Mouse (Mus musculus) limb, embryonic 14.5 days (tissue): ENCODE data around the gene Sephs2. TPM values are rescaled to one million over a fixed set of nuclear protein-coding genes. Genes with fewer than 3 reads are reported as not detected.

ENCODE experiments used
- ATAC-seq: fragments of 200-750 bp; cut with Nextera tagmentation; 2 replicates; pipeline ENCODE4 v1.8.0; 2017; ENCODE audit warnings: low read depth, moderate number of reproducible peaks, moderate TSS enrichment; ENCODE audit not compliant: low FRiP score
- DNase-seq: peaks from one replicate; pipeline ENCODE4 v3.0.0-alpha.2; 2015; ENCODE audit warnings: low spot score
- H3K27ac ChIP-seq: fragments of 300-500 bp; sonication (generic); replicated peaks from 2 replicates; pipeline ENCODE4 v1.5.1; 2014; ENCODE audit warnings: low read depth, mild to moderate bottlenecking, low read length, moderate library complexity, mixed read lengths
- H3K27me3 ChIP-seq: fragments of 300-500 bp; sonication (generic); 2 replicates; pipeline ENCODE4 v1.6.1; 2014; ENCODE audit warnings: low read length, mixed read lengths; ENCODE audit not compliant: control insufficient read depth, insufficient read depth
- H3K36me3 ChIP-seq: fragments of 300-500 bp; sonication (generic); 2 replicates; pipeline ENCODE4 v1.6.1; 2014; ENCODE audit warnings: mild to moderate bottlenecking, low read length, moderate library complexity, mixed read lengths; ENCODE audit not compliant: control insufficient read depth, insufficient read depth
- H3K4me1 ChIP-seq: fragments of 300-500 bp; sonication (generic); 2 replicates; pipeline ENCODE4 v1.6.1; 2014; ENCODE audit warnings: antibody characterized with exemption, low read length, mixed read lengths; ENCODE audit not compliant: control insufficient read depth, insufficient read depth
- H3K4me2 ChIP-seq: fragments of 300-500 bp; sonication (generic); replicated peaks from 2 replicates; pipeline ENCODE4 v1.6.1; 2014; ENCODE audit warnings: low read depth, mild to moderate bottlenecking, low read length, moderate library complexity; ENCODE audit not compliant: severe bottlenecking
- H3K4me3 ChIP-seq: fragments of 300-500 bp; sonication (generic); replicated peaks from 2 replicates; pipeline ENCODE4 v1.5.1; 2014; ENCODE audit warnings: low read length
- H3K9ac ChIP-seq: fragments of 300-500 bp; sonication (generic); 2 replicates; pipeline ENCODE4 v1.6.1; 2014; ENCODE audit warnings: mild to moderate bottlenecking, low read depth, low read length, moderate library complexity; ENCODE audit not compliant: severe bottlenecking
- H3K9me3 ChIP-seq: fragments of 300-500 bp; sonication (generic); 2 replicates; pipeline ENCODE4 v1.6.1; 2016; ENCODE audit warnings: low read length; ENCODE audit not compliant: control insufficient read depth
- POLR2A ChIP-seq: fragments of 200-500 bp; IDR thresholded peaks from 2 replicates; pipeline ENCODE4 v1.8.0; 2012; ENCODE audit warnings: inconsistent platforms, mild to moderate bottlenecking, moderate library complexity, borderline replicate concordance; ENCODE audit not compliant: insufficient read depth, insufficient read length; ENCODE audit errors: extremely low read depth
- WGBS: fragments of 180-500 bp; shearing (Covaris S2); extraction: QIAGEN DNeasy Blood & Tissue Kit; methylation state at CpG from one replicate; pipeline ENCODE4 v1.1.7; 2014; 5-methylcytosine and 5-hydroxymethylcytosine counted together
- polyA plus RNA-seq, 2 experiments: library from polyadenylated mRNA; depleted of rRNA in 1 of 2; stranded (reverse) in 1 of 2; unstranded in 1 of 2; fragments of >200 nt; fragmentation: Nextera tagmentation in 1 of 2; extraction: Ambion mirVana in 1 of 2; gene quantifications; 2 replicates each; pipeline versions ENCODE4 v1.2.1 to v1.2.3; 2012 to 2014

The Sephs2 gene
- 22.2 and 24.3 TPM in 2 replicates for polyA plus RNA-seq (2012; rRNA removed)
- polyA plus RNA-seq (2014; fragmentation: Nextera tagmentation; extraction: Ambion mirVana) = 74.7 and 79.3 TPM in 2 replicates

DNA sequence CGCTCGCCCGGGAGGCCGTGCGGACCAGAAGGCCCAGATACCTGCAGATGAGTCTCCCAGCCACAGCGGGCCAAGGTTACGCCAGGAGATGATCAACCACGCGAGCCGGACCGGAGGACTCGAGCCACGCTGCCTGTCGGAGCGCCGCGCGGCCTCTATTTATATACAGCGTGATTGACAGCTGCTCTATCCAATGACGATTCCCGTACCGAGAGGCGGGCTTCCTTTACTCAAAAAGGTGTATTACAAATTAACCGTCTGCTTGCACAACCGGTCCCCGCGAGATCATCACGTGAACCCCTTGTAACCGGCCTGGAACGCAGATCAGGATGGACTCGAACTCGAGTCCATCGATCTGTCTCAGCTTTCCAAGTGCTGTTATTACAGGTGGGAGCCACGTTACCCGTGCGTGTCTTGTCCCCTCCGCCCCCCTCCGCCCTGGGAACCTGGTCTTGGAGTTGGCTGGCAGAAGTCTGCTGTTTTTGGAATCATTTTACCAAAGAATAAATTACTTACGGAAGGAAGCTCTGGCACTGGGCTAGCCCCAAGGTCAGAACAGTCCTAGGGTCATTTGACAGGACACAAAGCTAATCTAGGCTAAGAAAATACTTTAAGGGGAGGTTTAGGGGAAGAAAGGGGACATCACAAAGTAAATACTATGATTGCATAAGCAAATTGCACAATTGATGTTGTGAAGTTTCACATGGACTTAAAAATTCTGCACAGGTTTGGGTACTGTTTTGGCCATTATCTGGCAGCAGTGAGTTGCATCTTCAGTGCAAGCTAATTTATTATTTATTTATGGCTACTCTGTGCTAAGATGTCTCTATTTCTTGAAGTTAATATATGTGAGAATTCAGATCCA is at the start of gene Sephs2:
TSS of gene Sephs2 (minus strand) at position 131 of the 865 bp plus-strand sequence.
- Histone ChIP-seq H3K9me3 (no peaks in the 10 kb centered on the region), H3K4me1 (0 out of 2 replicates have a peak, but pooled peaks cover 3% of the 10 kb centered on the region), H3K27me3 (no peaks in the 10 kb centered on the region), H3K4me2 (peak within 1 kb of the TSS; percentile 92), H3K9ac (peak within 1 kb of the TSS; percentile 93), H3K4me3 (peak within 1 kb of the TSS; percentile 86), H3K36me3 (peaks cover 19% of the 10 kb centered on the region), H3K27ac (peak within 1 kb of the TSS; percentile 81)
- peak; percentile 96 for ATAC-seq
- TF ChIP-seq POLR2A = peak; percentile 94; the same call in 1 of the 2 replicates
- peak; percentile 96 for DNase-seq
- WGBS = 2% methylated on average over 39 of the region's 39 CpGs

DNA sequence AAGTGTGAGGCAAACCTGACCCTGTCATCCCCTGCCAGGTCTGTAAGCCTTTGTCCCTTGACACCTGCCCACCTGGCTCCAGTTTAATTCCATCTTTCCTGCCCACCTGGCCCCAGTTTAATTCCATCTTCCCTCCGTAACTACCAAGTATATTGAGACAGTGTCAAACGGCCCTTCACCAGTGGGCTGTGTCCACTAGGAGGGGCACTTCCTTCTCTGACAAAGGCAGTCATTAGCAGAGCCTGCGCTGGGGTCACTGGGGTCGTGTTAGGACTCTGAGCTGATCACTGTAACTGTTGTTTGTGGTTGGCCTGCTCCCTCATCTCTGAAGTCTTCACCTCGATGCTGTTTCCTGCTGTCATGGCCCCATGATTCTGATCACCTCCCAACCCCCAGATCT is 48.2 kb upstream of the Sephs2 start:
- H3K4me3 ChIP-seq = no peak overlapping the region
- H3K4me1 ChIP-seq = no peaks in the 10 kb centered on the region
- H3K27me3 ChIP-seq = no peaks in the 10 kb centered on the region
- no peak overlapping the region for H3K9ac ChIP-seq
- no peak overlapping the region for H3K27ac ChIP-seq
- 35% methylated on average over 5 of the region's 5 CpGs for WGBS
- no peak for DNase-seq
- H3K4me2 ChIP-seq = no peak overlapping the region
- no peaks in the 10 kb centered on the region for H3K9me3 ChIP-seq
- ATAC-seq = no peak
- no peak for TF ChIP-seq POLR2A
- no peaks in the 10 kb centered on the region for H3K36me3 ChIP-seq

DNA sequence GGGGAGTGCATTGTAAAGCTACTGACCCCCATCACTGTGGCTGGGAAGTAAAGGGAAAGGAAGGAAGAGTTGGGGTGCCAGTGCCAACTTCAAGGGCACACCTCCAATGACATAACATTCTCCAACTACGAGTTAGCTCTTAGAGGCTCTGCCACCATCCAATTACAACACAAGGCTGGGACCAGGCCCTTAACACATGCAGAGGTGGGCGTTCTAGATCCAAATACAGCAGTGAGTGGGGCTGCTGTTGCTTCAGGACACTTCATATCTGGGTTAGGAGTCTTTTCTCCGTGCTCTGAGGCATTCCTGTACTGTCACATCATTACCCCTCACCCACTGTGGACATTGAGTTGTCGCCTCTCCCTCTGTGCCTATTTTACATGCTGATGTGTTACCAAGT is 47.3 kb upstream of the Sephs2 start:
- Histone ChIP-seq H3K27me3 (no peaks in the 10 kb centered on the region), H3K4me1 (no peaks in the 10 kb centered on the region), H3K9ac (no peak overlapping the region), H3K4me3 (no peak overlapping the region), H3K4me2 (no peak overlapping the region), H3K36me3 (no peaks in the 10 kb centered on the region), H3K9me3 (no peaks in the 10 kb centered on the region), H3K27ac (no peak overlapping the region)
- 69% methylated on average over 4 of the region's 4 CpGs for WGBS
- ATAC-seq (no peak), DNase-seq (no peak)
- TF ChIP-seq POLR2A = no peak

DNA sequence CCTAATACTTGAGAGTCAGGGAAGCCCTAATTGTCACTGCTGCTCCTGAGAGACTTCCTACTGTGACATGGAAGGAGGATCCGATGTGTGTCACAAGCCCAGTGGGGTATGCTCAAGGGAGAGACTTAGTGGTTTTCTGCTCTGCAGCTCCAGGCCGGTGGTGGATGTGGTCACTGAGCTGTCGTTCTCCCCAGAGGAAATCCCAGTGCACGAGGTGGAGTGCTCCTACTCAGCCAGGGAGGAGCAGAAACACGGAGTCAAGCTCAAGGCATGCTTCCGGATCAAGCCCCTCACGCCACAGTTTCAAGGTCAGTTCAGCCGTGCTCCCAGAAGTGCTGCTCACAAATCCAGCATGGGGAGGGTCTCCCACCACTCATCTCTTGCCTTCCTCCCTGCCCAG is 40.1 kb upstream of the Sephs2 start:
- no peak for TF ChIP-seq POLR2A
- ATAC-seq = no peak

DNA sequence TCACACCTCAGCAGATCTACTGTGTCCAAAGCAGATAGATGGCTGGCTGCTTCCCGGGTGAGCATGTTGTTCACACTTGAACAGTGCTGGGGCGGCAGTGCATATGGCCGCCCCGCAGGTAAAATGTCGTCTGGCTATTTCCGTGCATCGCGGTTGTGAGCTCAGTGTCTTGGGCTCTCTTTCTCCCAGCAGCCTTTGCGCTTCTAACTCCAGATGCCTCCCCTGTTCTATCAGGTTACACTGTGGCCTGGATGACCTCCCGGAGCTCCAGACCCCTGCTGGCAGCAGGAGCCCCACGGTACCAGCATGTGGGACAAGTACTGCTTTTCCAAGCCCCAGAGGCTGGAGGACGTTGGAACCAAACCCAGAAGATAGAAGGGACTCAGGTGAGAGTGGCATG is 36.1 kb upstream of the Sephs2 start:
- no peak overlapping the region for H3K4me3 ChIP-seq
- no peak overlapping the region for H3K27ac ChIP-seq
- ATAC-seq = no peak
- H3K36me3 ChIP-seq = no peaks in the 10 kb centered on the region
- no peaks in the 10 kb centered on the region for H3K4me1 ChIP-seq
- H3K4me2 ChIP-seq = no peak overlapping the region
- 58% methylated on average over 12 of the region's 12 CpGs for WGBS
- no peaks in the 10 kb centered on the region for H3K27me3 ChIP-seq
- no peak overlapping the region for H3K9ac ChIP-seq
- no peak for TF ChIP-seq POLR2A
- no peaks in the 10 kb centered on the region for H3K9me3 ChIP-seq
- DNase-seq = no peak

More for the DNA sequence above, 40.1 kb upstream of the Sephs2 start:
- WGBS = 44% methylated on average over 8 of the region's 8 CpGs
- H3K27ac ChIP-seq = no peak overlapping the region
- no peak overlapping the region for H3K4me2 ChIP-seq
- H3K36me3 ChIP-seq = no peaks in the 10 kb centered on the region
- no peak overlapping the region for H3K4me3 ChIP-seq
- H3K27me3 ChIP-seq = no peaks in the 10 kb centered on the region
- H3K9me3 ChIP-seq = no peaks in the 10 kb centered on the region
- DNase-seq = no peak
- no peak overlapping the region for H3K9ac ChIP-seq
- H3K4me1 ChIP-seq = no peaks in the 10 kb centered on the region
